Mouse (Mus musculus) kidney, adult 18-20 months (tissue): ENCODE measurements around the gene Irf3.
A peak's percentile ranks its signal among the peaks of the same experiment; 100 is the strongest.

Experiments
- DNase-seq: peaks from one replicate; pipeline ENCODE4 v3.0.0; 2021

The Irf3 gene

GRCm38 (mm10) chr7:44997231-44997939 is at the start of gene Irf3:
Gene Irf3 (plus strand): TSS chr7:44997648.
- peak; percentile 98 for DNase-seq

- DNase-seq, result no peak
These were observed 47.5 kb upstream of the Irf3 start for GRCm38 (mm10) chr7:44949922-44950321.

- DNase-seq, result peak; percentile 84
These were observed 45.5 kb upstream of the Irf3 start for GRCm38 (mm10) chr7:44951960-44952359.

DNA sequence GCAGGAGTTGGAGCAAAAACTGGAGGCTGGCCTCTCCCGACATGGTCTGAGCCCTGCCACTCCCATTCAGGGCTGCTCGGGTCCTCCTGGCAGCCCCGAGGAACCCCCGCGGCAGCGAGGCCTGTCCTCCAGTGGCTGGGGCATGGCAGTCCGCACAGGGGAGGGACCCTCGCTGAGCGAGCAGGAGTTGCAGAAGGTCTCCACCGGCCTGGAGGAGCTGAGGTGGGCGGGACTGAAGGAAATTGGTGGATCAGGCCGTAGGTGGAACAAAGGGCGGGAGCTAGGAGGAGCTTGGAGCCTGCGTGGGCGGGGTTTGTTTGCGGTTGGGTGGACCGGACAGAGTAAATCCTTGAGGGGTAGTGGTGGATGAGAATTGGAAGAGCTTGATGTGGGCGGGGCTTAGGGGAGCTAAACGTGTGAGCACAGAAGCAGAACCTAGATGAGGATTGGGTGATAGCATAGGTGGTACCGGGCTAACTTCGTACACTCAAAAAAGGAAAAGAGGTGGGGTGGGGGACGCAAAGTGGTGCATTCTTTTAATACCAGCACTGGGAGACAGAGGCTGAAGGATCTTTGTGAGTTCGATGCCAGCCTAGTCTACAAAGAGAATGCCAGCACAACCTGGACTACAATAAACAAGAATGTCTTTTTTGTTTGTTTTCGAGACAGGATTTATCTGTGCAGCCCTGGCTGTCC is 44.7 kb upstream of the Irf3 start:
- DNase-seq, result peak; percentile 95

DNA sequence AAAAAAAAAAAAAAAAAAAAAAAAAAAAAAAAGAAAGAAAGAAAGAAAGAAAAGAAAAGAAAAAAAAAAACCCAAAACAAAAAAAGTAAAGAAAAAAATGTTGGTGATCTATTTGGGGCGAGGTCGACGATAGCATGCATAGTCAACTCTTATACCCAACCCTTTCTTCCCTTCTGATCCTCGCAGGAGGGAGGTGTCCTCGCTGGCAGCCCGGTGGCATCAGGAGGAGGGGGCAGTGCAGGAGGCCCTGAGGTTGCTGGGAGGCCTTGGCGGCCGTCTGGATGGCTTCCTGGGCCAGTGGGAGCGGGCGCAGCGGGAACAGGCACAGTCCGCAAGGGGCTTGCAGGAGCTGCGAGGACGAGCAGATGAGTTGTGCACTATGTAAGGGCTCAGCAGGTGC is 43.9 kb upstream of the Irf3 start:
- no peak for DNase-seq

DNA sequence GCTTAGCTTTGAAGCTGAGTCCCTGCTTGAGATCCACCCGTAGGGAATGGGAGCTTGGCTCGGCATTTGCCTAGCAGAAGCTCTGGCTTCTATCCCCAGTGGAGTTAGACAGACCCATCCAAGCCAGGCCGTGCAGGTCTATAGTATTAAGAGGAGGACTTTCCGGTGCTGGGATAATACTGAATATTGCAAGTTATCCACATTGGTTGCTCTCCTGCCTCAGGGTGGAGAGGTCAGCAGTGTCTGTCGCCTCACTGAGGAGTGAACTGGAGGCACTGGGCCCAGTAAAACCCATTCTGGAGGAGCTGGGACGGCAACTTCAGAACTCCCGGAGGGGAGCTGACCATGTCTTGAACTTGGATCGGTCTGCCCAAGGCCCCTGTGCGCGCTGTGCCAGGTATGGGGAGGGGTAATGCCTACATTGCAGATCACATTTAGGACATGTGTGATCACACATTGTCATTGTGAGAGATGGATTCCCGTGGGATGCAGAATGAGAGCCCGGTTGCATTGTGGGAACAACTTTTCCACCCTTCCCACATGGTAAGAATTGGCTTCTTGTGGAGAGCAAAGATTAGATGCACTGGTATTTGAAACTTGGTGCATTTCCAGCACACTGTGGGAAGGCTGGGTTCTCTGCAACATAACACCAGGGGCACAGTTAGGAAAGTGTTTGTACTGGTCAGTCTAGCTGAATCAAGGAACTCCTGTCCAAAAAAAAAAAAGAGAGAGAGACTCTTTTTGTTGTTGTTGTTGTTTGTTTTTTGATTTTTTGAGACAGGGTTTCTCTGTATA is 43.2 kb upstream of the Irf3 start:
- DNase-seq, result no peak

DNA sequence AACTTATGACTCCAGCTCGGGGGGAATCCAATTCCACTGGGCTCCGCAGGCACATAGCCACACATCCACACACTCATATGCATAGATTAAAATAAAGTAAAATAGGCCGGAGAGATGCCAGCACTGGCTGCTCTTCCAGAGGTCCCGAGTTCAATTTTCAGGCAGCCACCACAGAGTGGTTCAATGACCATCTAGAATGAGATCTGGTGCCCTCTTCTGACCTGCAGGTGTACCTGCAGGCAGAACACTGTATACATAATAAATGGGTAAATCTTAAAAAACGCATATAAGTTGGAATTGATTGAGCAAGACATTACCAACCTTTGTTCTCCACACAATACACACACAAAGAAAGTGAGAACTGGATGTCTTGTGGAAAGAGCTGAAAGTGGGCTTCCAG is 41.8 kb upstream of the Irf3 start:
- DNase-seq, result peak; percentile 18

DNA sequence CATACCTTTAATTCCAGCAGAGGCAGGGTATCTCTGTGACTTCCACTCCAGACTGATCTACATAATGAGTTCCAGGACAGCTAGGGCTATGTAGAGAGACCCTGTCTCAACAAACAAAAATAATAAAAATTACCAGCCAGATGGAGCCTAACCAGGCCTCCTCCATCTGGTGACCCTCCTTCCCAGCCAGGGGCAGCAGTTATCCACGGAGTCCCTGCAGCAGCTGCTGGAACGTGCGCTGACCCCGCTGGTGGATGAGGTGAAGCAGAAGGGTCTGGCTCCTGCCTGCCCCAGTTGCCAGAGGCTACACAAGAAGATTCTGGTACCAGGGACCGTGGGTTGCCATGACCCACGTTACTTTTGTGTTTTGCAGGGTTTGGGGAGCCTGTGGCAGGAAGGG is 41.2 kb upstream of the Irf3 start:
- DNase-seq, result no peak

GRCm38 (mm10) chr7:44957183-44957835 is 40.1 kb upstream of the Irf3 start:
- no peak for DNase-seq

DNA sequence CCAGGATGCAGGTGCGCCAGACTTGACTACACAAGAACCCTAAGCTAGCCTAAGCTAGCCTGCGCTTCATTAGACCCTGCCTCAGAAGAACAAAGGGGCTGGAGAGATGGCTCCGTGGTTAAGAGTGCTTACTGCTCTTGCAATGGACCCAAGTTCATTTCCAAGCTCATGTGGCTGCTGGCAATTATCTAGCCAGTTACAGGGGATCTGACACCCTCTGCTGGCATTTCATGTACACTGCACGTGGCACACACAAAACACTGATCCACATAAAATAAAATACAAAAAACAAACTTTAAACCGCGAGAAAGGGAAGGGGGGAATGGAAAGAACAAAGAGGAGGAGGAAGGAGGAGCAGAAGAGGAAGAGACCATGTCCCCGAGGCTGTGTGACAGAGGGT is 39.2 kb upstream of the Irf3 start:
- peak; percentile 65 for DNase-seq

- DNase-seq, result no peak
These were observed 38.2 kb upstream of the Irf3 start for GRCm38 (mm10) chr7:44959281-44959680.

- DNase-seq, result no peak
These were observed 37.5 kb upstream of the Irf3 start for GRCm38 (mm10) chr7:44959874-44960511.

- no peak for DNase-seq
These were observed 36.9 kb upstream of the Irf3 start for GRCm38 (mm10) chr7:44960512-44960910.

DNA sequence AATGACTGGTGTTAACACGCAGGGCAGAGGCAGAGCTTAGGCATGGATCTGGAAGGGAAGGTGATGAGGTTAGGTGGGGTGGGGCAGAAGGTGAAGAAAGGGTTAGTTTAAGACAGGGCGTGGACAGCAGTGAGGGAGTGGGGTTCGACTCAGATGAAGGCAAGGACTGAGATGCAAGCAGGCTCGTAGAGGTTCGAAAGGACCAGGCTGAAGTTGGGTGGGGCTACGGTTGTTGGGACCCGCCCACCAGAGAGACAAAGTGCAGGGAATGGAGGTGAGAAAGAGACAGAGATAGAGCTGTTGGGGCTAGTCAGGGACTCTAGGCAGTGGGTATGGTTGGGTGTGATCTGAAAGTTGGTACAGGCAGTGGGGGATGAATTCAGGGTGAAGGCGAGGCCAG is 35.1 kb upstream of the Irf3 start:
- DNase-seq, result no peak

GRCm38 (mm10) chr7:44962831-44963230 is 34.6 kb upstream of the Irf3 start:
- DNase-seq, result no peak

GRCm38 (mm10) chr7:44964990-44965389 is 32.5 kb upstream of the Irf3 start:
- DNase-seq, result no peak

DNA sequence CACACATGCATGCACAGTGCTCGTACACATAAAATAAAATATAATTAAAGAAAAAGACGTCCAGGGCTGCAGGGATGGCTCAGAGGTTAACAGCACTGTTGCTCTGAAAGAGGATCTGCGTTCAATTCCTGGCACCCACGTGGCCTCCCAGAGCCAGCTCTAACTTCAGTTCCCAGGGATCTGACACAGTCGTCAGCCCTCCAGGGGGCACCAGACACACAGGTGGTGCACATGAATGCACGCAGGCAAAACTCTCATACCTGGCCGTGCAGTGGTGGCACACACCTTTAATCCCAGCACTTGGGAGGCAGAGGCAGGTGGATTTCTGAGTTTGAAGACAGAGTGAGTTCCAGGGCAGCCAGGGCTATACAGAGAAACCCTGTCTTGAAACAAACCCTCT is 31.5 kb upstream of the Irf3 start:
- DNase-seq, result peak; percentile 41

- no peak for DNase-seq
These were observed 30.8 kb upstream of the Irf3 start for GRCm38 (mm10) chr7:44966638-44967037.

DNA sequence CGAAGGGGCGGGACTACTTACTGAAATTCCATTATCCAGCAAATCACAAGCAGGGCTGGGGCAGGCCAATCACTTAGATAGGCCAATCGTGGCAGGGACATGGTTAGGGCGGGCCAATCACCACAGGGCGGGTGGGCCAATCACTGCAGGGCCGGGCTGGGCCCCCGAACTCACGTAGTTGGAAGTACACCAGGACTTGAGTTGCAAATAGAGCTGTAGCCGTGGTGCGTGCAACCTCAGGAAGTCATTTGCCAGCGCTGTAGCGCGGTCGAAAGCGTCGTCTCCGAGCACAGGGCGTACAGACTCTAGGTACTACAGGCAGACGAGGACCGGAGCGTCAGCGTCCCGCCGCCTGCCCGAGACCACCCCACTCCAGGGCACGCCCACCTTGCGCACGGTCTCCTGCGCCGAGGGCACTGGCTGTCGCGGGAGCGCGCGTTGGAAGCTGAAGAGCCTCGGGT is 27.2 kb upstream of the Irf3 start:
- DNase-seq, result peak; percentile 84

GRCm38 (mm10) chr7:44971142-44971541 is 26.3 kb upstream of the Irf3 start:
- DNase-seq, result no peak

DNA sequence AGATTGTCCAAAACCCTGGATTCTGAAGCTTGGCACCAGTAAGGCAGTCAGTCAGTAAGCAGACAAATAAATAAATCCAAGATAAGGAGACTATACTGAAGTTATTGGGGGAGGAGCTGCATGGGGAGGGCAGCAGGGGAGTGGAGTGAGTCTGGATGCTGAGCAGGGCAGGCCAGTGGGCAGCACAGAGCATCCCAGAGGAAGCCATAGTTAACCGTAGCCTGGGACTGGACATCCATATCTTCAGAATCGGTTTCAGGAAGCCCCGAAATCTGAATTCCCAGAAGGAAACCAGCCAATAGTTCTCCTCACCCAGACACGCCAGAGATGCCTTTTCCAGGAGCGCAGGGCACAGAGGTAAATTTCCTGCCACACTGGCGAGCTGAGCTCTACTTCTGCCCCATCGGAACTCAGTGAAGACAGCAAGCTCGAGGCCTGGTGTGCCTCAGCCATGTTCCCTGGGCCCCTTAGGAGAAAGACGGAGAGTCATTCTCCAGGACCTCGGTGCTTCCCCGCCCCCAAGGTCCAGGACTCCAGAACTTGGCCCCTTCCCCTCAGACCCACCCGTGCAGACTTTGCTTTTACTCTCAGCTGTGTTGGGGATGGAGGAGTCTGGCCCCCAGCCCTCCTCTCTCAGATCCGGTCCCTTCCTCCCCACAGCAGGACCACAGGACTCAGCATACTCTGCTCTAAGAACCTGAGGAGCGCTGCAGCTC is 23.9 kb upstream of the Irf3 start:
- DNase-seq, result no peak
